Mouse (Mus musculus) frontal cortex, postnatal 14 days (tissue): ENCODE results near the gene Sh2d3c.
A peak's percentile ranks its signal among the peaks of the same experiment; 100 is the strongest.

Source experiments
- DNase-seq, 2 experiments: peaks; one replicate each; pipeline ENCODE4 v3.0.0; 2022; ENCODE audit warnings: low spot score in 2 of 2

Gene Sh2d3c

DNA sequence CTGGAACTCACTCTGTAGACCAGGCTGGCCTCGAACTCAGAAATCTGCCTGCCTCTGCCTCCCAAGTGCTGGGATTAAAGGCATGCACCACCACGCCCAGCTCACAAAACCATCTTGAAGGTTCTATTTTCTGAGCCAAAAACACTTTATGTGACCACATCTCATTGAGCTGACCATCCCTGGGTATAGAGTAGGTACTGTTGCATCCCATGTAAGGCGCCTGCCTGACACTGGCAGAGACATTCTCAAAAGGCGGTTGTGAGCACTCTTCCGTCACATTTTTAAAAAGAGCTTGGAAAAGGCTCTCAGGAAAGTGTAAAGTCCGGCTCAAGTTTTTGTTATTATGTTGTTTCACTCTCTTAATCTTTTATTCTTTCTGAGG is 35.8 kb downstream of the Sh2d3c start:
- no peak for DNase-seq

GRCm38 (mm10) chr2:32757056-32757845 is 36.4 kb downstream of the Sh2d3c start, which contains the start of gene Tor2a:
Gene Tor2a, plus strand, starts transcription at chr2:32757234.
- peak; percentile 95 to 96 for DNase-seq

DNA sequence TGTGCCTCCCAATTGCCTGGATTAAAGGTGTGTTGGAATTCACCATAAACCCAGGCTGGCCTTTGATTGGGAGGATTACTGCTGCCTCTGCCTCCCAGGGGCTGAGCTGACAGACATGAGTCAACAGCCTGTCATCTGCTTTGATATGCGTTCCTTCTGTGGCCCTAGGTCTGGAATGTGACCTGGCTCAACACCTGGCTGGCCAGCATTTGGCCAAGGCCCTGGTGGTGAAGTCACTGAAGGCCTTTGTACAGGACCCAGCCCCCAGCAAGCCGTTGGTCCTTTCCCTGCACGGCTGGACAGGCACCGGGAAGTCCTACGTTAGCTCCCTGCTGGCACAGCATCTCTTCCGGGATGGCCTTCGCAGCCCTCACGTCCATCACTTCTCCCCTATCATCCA is 37.6 kb downstream of the Sh2d3c start:
- DNase-seq, result no peak

DNA sequence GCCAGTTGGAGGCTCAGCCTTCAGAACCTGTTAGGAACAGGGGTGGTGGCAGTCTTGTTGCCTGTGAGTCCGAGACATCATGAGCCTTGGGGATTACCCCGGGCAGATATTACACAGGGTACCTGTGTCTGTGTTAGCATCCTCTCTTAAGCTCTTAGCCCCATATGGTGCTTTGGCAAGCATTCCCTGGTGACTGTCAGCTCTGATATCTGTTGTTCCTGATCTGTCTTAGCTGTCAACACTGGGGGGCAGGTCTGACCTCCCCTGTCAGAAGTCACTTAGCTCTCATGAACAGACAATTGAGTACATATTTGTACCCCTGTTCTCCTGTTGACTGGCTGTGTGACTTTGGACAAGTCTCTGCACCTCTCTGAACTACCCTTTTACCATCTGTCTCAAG is 38.1 kb downstream of the Sh2d3c start:
- DNase-seq, result no peak

- no peak for DNase-seq
These were observed 40.5 kb downstream of the Sh2d3c start for GRCm38 (mm10) chr2:32761361-32761760.

GRCm38 (mm10) chr2:32761859-32762258 is 41.0 kb downstream of the Sh2d3c start:
- no peak for DNase-seq

GRCm38 (mm10) chr2:32763353-32763752 is 42.5 kb downstream of the Sh2d3c start:
- DNase-seq, result no peak

GRCm38 (mm10) chr2:32767241-32767640 is 46.4 kb downstream of the Sh2d3c start:
- no peak for DNase-seq

GRCm38 (mm10) chr2:32768661-32769285 is 47.9 kb downstream of the Sh2d3c start:
- DNase-seq, result no peak

DNA sequence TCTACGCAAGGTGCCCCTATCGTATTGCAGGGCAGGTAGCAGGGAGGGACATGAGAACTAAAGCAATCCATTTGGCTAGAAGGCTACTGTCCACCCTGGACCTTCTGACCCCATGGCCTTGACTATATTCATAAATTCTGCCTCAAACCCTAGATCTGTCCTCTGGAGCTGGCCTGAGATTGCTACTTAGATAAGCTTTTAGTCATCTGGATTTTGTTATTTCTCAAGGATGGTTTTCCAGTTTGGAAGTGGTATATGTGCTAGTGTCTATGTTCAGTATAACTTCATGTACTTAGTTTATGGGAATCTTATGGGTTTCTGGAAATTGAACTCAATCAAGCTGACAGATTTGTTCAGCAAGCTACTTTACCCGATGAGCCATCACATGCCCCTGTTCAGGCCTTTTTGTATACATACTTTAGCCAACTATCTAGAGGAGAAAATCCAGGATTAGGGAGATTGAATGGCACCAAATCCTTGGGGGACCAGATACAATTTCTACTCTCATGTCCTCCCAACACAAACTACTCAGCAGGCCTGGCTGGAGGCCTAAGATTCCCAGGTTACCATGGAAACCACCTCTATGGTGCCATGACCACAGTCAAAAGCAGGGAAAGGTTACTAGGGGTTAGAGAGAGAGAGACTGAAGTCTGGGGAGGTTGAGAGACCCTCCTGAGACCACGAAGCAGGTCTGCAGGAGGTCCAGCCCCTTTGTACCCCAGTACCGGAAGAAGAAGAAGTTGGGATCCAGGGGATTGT is 48.7 kb downstream of the Sh2d3c start:
- no peak for DNase-seq

GRCm38 (mm10) chr2:32771886-32772285 is 51.0 kb downstream of the Sh2d3c start:
- DNase-seq, result no peak

DNA sequence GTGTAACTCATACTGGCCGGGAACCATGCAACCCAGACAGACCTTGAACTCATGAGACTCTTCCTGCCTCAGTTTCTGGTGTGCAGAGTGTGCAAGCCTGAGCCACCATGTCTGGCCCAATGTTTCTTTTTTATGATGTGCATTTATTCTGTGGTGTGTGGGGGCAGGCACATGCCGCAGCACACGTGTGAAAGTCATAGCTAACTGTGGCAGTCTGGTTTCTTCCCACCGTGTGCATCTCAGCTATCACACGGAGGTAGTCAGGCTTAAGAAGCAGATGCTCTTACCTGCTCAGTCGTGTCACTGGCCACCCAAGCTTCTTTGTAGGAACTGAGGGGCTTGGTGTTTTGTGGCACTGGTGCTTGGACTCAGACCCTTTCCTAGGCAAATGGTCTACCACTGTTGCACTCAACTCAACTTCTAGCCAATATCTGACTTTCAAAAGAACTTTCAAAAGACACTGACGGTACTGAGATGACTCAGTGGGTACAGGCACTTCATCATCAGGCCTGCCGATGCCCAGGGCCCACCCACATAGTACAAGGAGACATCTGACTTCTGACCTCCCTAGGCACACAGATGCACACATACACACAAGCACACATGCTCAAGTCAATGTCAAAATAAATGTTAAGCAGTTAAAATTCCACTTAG is 51.9 kb downstream of the Sh2d3c start:
- no peak for DNase-seq

DNA sequence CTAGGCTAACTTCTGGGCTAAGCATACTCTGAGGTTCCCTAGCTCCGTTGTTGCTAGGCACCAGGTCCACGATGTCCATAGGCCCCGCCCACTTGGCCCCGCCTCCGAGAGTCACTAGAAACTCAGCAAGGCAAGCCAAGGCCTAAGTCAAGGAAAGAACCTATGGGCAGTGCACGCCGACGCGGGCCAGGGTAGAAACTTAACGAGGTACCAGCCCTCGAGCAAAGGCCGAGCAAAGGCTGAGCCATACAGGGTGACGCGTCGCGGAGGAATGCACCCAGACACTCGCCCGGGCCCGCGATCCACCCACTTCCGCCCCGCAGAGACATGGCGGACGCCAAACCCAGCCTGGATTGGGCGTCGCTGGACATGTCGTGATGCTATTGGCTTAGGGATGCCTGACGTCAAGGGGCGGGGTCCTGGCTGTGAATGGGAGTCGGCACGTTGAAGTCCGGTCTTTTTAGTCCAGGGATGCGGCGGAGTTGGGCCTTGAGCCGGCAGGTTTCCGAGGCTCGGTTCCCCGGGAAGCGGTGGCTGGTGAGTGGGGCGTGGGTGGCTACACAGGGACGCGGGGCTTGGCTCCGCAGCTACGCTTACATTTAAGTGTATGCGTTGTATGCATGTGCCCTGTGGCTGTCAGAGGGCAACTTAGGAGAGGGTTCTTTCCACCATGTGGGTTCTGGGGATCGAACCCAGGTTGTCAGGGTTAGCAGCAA is 54.7 kb downstream of the Sh2d3c start, which contains the start of the genes Ttc16 and Ptrh1:
Gene Ttc16 (minus strand): TSS at position 275 of the 716 bp plus-strand sequence.
Gene Ptrh1 (plus strand): TSS at position 428 of the 716 bp plus-strand sequence.
- DNase-seq, result peak; percentile 93 to 95

DNA sequence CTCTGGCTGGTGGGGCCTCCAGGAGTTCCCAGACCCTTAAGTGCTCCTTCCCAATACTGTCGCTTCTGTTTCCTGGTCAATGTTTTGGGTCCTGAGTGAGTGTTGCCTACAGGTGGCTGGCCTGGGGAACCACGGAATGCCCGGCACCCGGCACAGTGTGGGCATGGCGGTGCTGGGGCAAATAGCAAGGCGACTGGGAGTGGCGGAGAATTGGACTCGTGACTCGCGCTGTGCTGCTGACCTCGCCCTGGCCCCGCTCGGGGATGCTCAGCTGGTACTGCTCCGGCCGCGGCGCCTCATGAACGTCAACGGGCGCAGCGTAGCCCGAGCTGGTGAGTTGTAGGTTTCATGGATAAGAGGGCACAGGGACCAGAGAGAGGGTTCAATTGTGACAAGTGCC is 55.3 kb downstream of the Sh2d3c start:
- DNase-seq, result no peak

- DNase-seq, result no peak
These were observed 57.2 kb downstream of the Sh2d3c start for GRCm38 (mm10) chr2:32778081-32778480.

DNA sequence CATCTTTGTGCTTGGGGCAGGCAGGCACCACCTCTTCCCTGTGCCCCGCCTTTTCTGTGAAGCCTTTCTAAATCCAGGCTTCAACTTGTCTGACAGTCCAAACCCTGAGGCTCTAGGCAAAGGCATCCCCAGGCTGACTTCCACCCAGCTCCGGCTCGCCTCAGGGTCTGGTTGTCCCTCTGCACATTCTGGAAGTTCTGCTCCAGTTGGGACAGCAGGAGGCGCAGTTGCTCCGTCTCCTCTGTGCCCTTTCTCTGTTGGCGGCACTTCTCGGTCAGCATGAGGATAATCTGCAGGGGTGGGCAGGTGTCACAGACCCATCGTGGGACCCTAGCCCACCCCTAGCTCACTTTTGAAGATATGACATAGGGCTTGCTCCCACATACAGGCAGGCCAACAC is 58.3 kb downstream of the Sh2d3c start:
- peak in 1 of 2 experiments; percentile 43 for DNase-seq

DNA sequence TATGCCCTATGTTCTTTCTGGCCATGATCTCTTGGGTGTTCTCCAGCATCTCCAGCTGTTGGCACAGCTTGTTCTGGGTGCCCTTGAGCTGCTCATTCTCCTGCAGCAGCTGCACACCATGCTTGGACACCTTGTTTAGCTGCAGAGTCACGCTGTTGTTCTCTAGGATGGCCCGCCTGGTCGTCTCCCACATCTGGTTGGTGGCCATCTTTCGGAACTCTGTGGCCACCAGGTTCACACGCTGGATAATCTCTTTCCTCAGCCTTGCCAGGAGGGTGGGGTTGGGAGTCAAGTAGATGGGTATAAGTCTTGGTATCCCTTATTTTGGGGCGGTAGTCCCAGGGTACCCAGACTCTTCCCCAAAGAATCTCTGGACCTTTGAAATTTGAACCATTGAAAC is 58.9 kb downstream of the Sh2d3c start:
- no peak for DNase-seq

GRCm38 (mm10) chr2:32781710-32782109 is 60.9 kb downstream of the Sh2d3c start:
- DNase-seq, result no peak

DNA sequence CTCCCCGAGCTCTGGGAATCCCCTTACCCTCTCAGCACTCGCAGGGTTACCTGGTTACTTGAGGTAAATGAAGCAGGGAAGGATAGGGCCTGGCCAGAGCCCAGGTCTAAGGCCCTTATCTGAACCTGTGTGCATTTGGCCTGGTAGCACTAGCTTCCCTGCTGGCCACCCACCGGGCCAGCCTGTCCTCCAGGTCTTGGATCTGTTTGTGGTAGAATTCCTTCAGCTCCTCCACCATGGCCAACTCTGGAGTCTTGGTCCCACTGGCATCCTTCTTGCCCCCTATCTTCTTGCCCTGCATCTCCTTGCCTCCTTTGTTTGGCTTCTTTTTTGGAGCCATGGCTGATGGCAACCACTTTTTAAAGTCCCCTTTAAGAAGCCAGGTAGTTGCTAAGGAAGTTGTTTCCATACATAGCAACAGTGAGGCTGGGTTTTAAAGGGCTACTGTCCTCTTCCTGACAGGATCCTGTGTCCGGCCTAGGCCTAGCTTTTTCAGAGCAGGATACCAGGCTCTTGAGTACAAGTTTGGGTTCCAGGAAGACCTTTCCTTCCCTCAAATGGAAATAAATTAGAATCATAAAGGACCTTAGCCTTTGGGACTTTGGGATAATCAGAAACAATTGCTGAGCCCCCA is 63.3 kb downstream of the Sh2d3c start, which contains the start of gene Cfap157:
Gene Cfap157 (minus strand): TSS at position 381 of the 634 bp plus-strand sequence.
- no peak for DNase-seq

DNA sequence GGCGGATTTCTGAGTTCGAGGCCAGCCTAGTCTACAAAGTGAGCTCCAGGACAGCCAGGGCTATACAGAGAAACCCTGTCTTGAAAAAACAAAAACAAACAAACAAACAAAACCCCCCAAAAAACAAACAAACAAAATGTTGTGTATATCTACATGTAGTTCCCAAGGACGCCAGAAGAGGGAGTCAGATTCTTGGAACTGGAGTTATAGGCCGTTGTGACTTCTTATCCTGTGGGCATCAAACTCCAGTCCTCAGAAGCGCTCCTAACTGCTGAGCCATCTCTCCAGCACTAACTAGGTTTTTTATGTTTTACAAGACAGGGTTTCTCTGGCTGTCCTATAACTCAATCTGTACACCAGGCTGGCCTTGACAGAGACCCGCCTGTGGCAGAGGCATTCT is 66.3 kb downstream of the Sh2d3c start:
- DNase-seq, result no peak

DNA sequence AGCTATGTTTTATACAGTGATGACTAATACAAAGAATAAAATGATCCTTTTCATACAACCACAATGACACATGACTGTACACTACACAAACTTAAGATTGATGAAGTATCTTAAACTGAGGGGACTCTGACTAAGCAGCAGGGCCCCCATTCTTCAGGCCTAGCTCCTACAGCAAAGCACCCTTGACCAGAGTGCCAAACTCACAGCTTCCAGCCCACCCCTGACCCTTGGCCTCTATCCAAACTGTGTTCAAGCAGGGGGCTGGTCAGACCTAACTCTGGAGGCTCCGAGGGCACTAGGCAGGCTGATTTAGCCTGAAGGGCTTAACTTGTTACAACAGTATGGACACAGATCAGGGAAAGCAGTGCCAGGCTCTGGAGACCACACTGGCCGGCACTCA is 67.7 kb downstream of the Sh2d3c start:
- no peak for DNase-seq
